Mouse (Mus musculus): ENCODE measurements around the gene Unc5c. TPM values are rescaled to one million over a fixed set of nuclear protein-coding genes. Genes with fewer than 3 reads are reported as not detected.

Unc5c gene
- polyA plus RNA-seq, 1 experiment from 2014 or later, result 20.5 TPM

GRCm38 (mm10) chr3:141660065-141661062 lies 195.3 kb downstream of the Unc5c start:
- no peak overlapping the region for H3K4me3 ChIP-seq
- H3K9me3 ChIP-seq, result no peaks in the 10 kb centered on the region
- no peak overlapping the region for H3K4me2 ChIP-seq
- no peak for ATAC-seq (ENCODE audit: borderline replicate concordance, extremely low read depth, low FRiP score, low TSS enrichment)
- H3K27me3 ChIP-seq, result no peaks in the 10 kb centered on the region
- peaks cover 15% of the 10 kb centered on the region for H3K4me1 ChIP-seq
- H3K9ac ChIP-seq, result no peak overlapping the region
- H3K36me3 ChIP-seq, result no peaks in the 10 kb centered on the region
- 24% methylated on average over 15 of the region's 15 CpGs for WGBS
- no peak overlapping the region for H3K27ac ChIP-seq

GRCm38 (mm10) chr3:141689113-141689512 lies 224.1 kb downstream of the Unc5c start:
- Histone ChIP-seq H3K9ac (no peak overlapping the region), H3K27ac (no peak overlapping the region), H3K4me2 (no peak overlapping the region), H3K4me1 (no peaks in the 10 kb centered on the region), H3K27me3 (no peaks in the 10 kb centered on the region), H3K36me3 (no peaks in the 10 kb centered on the region), H3K4me3 (no peak overlapping the region), H3K9me3 (no peaks in the 10 kb centered on the region)
- ATAC-seq (ENCODE audit: borderline replicate concordance, extremely low read depth, low FRiP score, low TSS enrichment), result no peak
- WGBS, result 56% methylated on average over 2 of the region's 2 CpGs

GRCm38 (mm10) chr3:141690676-141691075 lies 225.7 kb downstream of the Unc5c start:
- no peak for ATAC-seq (ENCODE audit: borderline replicate concordance, extremely low read depth, low FRiP score, low TSS enrichment)
- Histone ChIP-seq H3K4me1 (no peaks in the 10 kb centered on the region), H3K36me3 (no peaks in the 10 kb centered on the region), H3K4me2 (no peak overlapping the region), H3K4me3 (no peak overlapping the region), H3K9me3 (no peaks in the 10 kb centered on the region), H3K27ac (no peak overlapping the region), H3K9ac (no peak overlapping the region), H3K27me3 (no peaks in the 10 kb centered on the region)
- WGBS, result 74% methylated on average over 1 of the region's 1 CpGs

GRCm38 (mm10) chr3:141691418-141691817 lies 226.4 kb downstream of the Unc5c start:
- Histone ChIP-seq H3K9ac (no peak overlapping the region), H3K4me1 (no peaks in the 10 kb centered on the region), H3K9me3 (no peaks in the 10 kb centered on the region), H3K27me3 (no peaks in the 10 kb centered on the region), H3K27ac (no peak overlapping the region), H3K36me3 (no peaks in the 10 kb centered on the region), H3K4me3 (no peak overlapping the region), H3K4me2 (no peak overlapping the region)
- no peak for ATAC-seq (ENCODE audit: borderline replicate concordance, extremely low read depth, low FRiP score, low TSS enrichment)
- 75% methylated on average over 3 of the region's 3 CpGs for WGBS

GRCm38 (mm10) chr3:141691846-141692245 lies 226.8 kb downstream of the Unc5c start:
- Histone ChIP-seq H3K27ac (no peak overlapping the region), H3K4me3 (no peak overlapping the region), H3K4me2 (no peak overlapping the region), H3K27me3 (no peaks in the 10 kb centered on the region), H3K9me3 (no peaks in the 10 kb centered on the region), H3K4me1 (no peaks in the 10 kb centered on the region), H3K9ac (no peak overlapping the region), H3K36me3 (no peaks in the 10 kb centered on the region)
- 83% methylated on average over 3 of the region's 3 CpGs for WGBS
- no peak for ATAC-seq (ENCODE audit: borderline replicate concordance, extremely low read depth, low FRiP score, low TSS enrichment)

- Histone ChIP-seq H3K36me3 (no peaks in the 10 kb centered on the region), H3K4me3 (no peak overlapping the region)
- no peak for ATAC-seq (ENCODE audit: borderline replicate concordance, extremely low read depth, low FRiP score, low TSS enrichment)
Observed at GRCm38 (mm10) chr3:141699177-141699576, 234.2 kb downstream of the Unc5c start.

GRCm38 (mm10) chr3:141701381-141701909 lies 236.4 kb downstream of the Unc5c start:
- H3K36me3 ChIP-seq, result no peaks in the 10 kb centered on the region
- no peaks in the 10 kb centered on the region for H3K4me1 ChIP-seq
- no peaks in the 10 kb centered on the region for H3K27me3 ChIP-seq
- H3K4me3 ChIP-seq, result no peak overlapping the region
- H3K9ac ChIP-seq, result no peak overlapping the region
- no peaks in the 10 kb centered on the region for H3K9me3 ChIP-seq
- no peak overlapping the region for H3K27ac ChIP-seq
- no peak for ATAC-seq (ENCODE audit: borderline replicate concordance, extremely low read depth, low FRiP score, low TSS enrichment)
- H3K4me2 ChIP-seq, result no peak overlapping the region
- 76% methylated on average over 3 of the region's 3 CpGs for WGBS

More at GRCm38 (mm10) chr3:141699177-141699576, 234.2 kb downstream of the Unc5c start:
- Histone ChIP-seq H3K9me3 (no peaks in the 10 kb centered on the region), H3K4me1 (no peaks in the 10 kb centered on the region), H3K27ac (no peak overlapping the region), H3K9ac (no peak overlapping the region), H3K27me3 (no peaks in the 10 kb centered on the region), H3K4me2 (no peak overlapping the region)

GRCm38 (mm10) chr3:141711601-141712000 lies 246.6 kb downstream of the Unc5c start:
- H3K4me2 ChIP-seq, result no peak overlapping the region
- WGBS, result 75% methylated on average over 4 of the region's 4 CpGs
- no peaks in the 10 kb centered on the region for H3K4me1 ChIP-seq
- no peaks in the 10 kb centered on the region for H3K36me3 ChIP-seq
- H3K9me3 ChIP-seq, result no peaks in the 10 kb centered on the region
- H3K27ac ChIP-seq, result no peak overlapping the region
- ATAC-seq (ENCODE audit: borderline replicate concordance, extremely low read depth, low FRiP score, low TSS enrichment), result no peak
- no peaks in the 10 kb centered on the region for H3K27me3 ChIP-seq
- H3K9ac ChIP-seq, result no peak overlapping the region
- no peak overlapping the region for H3K4me3 ChIP-seq

- H3K4me2 ChIP-seq, result no peak overlapping the region
- no peaks in the 10 kb centered on the region for H3K4me1 ChIP-seq
- no peak for ATAC-seq (ENCODE audit: borderline replicate concordance, extremely low read depth, low FRiP score, low TSS enrichment)
- WGBS, result 37% methylated on average over 4 of the region's 4 CpGs
- H3K36me3 ChIP-seq, result no peaks in the 10 kb centered on the region
- H3K9me3 ChIP-seq, result no peaks in the 10 kb centered on the region
- H3K27me3 ChIP-seq, result no peaks in the 10 kb centered on the region
- no peak overlapping the region for H3K9ac ChIP-seq
- H3K4me3 ChIP-seq, result no peak overlapping the region
- H3K27ac ChIP-seq, result no peak overlapping the region
Observed at GRCm38 (mm10) chr3:141716371-141716770, 251.4 kb downstream of the Unc5c start.

- Histone ChIP-seq H3K9me3 (no peaks in the 10 kb centered on the region), H3K27ac (no peak overlapping the region), H3K36me3 (no peaks in the 10 kb centered on the region), H3K27me3 (no peaks in the 10 kb centered on the region), H3K4me2 (no peak overlapping the region), H3K4me3 (no peak overlapping the region), H3K9ac (no peak overlapping the region), H3K4me1 (no peaks in the 10 kb centered on the region)
- ATAC-seq (ENCODE audit: borderline replicate concordance, extremely low read depth, low FRiP score, low TSS enrichment), result no peak
- 62% methylated on average over 5 of the region's 5 CpGs for WGBS
Observed at GRCm38 (mm10) chr3:141719050-141719449, 254.0 kb downstream of the Unc5c start.

GRCm38 (mm10) chr3:141724499-141724898 lies 259.5 kb downstream of the Unc5c start:
- 66% methylated on average over 2 of the region's 2 CpGs for WGBS
- no peak overlapping the region for H3K4me3 ChIP-seq

GRCm38 (mm10) chr3:141725432-141725831 lies 260.4 kb downstream of the Unc5c start:
- H3K4me3 ChIP-seq, result no peak overlapping the region
- 72% methylated on average over 1 of the region's 1 CpGs for WGBS
- no peak overlapping the region for H3K27ac ChIP-seq
- no peaks in the 10 kb centered on the region for H3K27me3 ChIP-seq
- H3K9me3 ChIP-seq, result no peaks in the 10 kb centered on the region
- no peaks in the 10 kb centered on the region for H3K36me3 ChIP-seq
- no peaks in the 10 kb centered on the region for H3K4me1 ChIP-seq
- no peak overlapping the region for H3K4me2 ChIP-seq
- no peak overlapping the region for H3K9ac ChIP-seq
- no peak for ATAC-seq (ENCODE audit: borderline replicate concordance, extremely low read depth, low FRiP score, low TSS enrichment)

More at GRCm38 (mm10) chr3:141724499-141724898, 259.5 kb downstream of the Unc5c start:
- Histone ChIP-seq H3K27ac (no peak overlapping the region), H3K36me3 (no peaks in the 10 kb centered on the region), H3K9ac (no peak overlapping the region), H3K27me3 (no peaks in the 10 kb centered on the region), H3K4me1 (no peaks in the 10 kb centered on the region), H3K4me2 (no peak overlapping the region), H3K9me3 (no peaks in the 10 kb centered on the region)
- no peak for ATAC-seq (ENCODE audit: borderline replicate concordance, extremely low read depth, low FRiP score, low TSS enrichment)
